Mouse (Mus musculus) ovary, postnatal 10 days (tissue): ENCODE measurements around the gene Ccnt1.
"Not testable (repeated sequence)": the region's sequence is repeated elsewhere in the genome, so short reads cannot be mapped to it uniquely, and the experiment has no call there.

Experiments used
- DNase-seq: peaks from one replicate; pipeline ENCODE4 v3.0.0; 2022; ENCODE audit warnings: low spot score

Ccnt1 gene

DNA sequence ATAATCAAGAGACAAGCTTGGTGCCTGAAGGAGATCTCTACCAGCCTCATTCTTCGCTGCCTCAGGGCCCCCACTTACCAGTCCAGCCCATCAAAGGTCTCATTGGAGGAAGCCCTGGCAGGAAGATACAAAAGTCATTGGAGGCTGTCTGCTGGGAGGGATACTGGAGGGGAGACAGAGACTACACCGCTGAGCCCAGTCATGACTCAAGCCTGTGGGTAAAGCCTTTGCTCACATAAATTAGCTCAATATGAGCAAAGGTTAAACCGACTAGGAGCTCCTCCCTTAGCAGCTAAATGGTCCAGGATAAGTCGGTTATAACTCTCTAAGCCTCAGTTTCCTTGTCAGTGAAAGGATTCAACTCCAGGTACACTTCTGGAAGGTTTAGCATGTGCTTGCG, 24.3 kb upstream of the Ccnt1 start:
- DNase-seq: no peak

GRCm38 (mm10) chr15:98594193-98594592, 23.5 kb upstream of the Ccnt1 start:
- no peak for DNase-seq

GRCm38 (mm10) chr15:98591396-98591795, 20.7 kb upstream of the Ccnt1 start:
- no peak for DNase-seq

GRCm38 (mm10) chr15:98589640-98590336, 19.1 kb upstream of the Ccnt1 start:
- no peak for DNase-seq

DNA sequence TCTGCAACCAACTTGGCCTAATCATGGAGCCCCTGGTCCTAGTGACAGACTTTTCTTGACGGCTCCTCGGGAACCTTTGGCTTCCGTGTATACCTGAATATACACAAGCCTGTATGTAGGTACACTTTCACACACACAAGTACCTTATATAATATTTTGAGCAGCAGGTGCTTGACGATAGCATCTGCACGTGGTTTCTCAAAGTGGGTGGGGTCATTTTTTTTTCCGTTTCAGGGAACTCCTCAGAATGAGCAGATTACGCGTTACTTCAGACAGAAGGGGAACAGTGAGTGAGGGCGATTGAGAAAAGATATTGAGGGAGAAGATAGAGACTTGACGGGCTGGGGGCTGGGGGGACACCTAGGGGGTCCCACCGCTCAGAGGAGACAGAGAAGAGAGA, 17.0 kb upstream of the Ccnt1 start:
- no peak for DNase-seq

DNA sequence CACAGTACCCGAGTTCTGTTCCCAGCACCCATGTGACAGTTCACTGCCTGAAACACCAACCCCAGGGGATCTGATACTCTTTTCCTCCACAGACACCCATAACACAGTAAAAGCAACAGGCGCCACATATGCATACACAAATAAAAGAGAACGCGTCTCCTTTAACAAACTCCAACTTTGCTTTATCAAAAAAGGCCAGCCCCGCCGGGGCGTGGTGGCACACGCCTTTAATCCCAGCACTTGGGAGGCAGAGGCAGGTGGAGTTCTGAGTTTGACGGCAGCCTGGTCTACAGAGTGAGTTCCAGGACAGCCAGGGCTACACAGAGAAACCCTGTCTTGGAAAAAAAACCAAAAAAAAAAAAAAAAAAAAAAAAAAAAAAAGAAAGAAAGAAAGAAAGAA, 15.4 kb upstream of the Ccnt1 start:
- not testable (repeated sequence) for DNase-seq

GRCm38 (mm10) chr15:98585421-98585820, 14.7 kb upstream of the Ccnt1 start:
- no peak for DNase-seq

GRCm38 (mm10) chr15:98582996-98583395, 12.3 kb upstream of the Ccnt1 start:
- DNase-seq: no peak

GRCm38 (mm10) chr15:98582410-98582809, 11.7 kb upstream of the Ccnt1 start:
- DNase-seq: no peak

DNA sequence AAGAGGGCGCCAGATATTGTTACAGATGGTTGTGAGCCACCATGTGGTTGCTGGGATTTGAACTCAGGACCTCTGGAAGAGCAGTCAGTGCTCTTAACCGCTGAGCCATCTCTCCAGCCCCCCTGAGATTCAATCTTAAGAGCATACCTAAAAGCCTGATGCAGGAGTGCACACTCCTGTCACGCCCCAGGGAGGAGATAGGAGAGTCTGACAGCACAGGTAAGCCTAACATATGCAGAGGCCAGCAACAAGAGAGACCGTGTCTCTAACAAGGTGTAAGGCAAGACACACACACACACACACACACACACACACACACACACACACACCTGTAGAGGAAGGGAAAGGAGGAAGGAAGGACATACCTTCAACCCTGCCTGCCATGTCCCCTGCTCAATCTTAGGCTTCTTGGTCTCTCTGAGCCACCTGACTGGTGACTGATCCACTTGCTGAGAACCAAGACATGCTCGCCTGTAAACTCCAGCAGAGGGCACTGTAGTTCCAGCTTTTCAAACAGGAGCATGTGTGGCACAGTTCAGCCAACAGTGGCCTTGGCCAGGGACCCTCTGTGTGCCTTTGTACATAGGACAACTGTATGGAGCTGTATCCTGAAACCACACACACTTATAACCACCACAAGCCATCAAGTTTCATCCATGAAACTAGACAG, 9.2 kb upstream of the Ccnt1 start:
- no peak for DNase-seq

- DNase-seq: no peak
Measured at GRCm38 (mm10) chr15:98579310-98579709, 8.6 kb upstream of the Ccnt1 start.

DNA sequence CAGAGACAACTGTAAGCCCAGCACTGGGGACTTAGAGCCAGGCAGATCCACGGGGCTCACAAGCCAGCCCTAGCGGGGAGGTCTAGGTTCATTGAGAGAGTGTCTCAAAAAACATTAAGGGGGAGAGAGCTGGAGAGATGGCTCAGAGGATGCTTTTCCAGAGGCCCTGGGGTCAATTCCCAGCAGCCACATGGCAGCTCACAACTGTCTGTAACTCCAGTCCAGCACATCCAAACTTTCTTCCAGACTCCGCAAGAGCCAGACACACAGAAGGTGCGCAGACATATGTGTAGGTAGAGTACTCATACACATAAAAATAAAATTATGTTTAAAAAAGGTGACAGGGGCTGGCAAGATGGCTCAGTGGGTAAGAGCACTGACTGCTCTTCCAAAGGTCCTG, 2.6 kb upstream of the Ccnt1 start:
- DNase-seq: no peak

GRCm38 (mm10) chr15:98569795-98570365, 843 bp downstream of the Ccnt1 start:
- no peak for DNase-seq

GRCm38 (mm10) chr15:98569216-98569615, 1.5 kb downstream of the Ccnt1 start:
- no peak for DNase-seq

GRCm38 (mm10) chr15:98568256-98569033, 2.3 kb downstream of the Ccnt1 start:
- no peak for DNase-seq

DNA sequence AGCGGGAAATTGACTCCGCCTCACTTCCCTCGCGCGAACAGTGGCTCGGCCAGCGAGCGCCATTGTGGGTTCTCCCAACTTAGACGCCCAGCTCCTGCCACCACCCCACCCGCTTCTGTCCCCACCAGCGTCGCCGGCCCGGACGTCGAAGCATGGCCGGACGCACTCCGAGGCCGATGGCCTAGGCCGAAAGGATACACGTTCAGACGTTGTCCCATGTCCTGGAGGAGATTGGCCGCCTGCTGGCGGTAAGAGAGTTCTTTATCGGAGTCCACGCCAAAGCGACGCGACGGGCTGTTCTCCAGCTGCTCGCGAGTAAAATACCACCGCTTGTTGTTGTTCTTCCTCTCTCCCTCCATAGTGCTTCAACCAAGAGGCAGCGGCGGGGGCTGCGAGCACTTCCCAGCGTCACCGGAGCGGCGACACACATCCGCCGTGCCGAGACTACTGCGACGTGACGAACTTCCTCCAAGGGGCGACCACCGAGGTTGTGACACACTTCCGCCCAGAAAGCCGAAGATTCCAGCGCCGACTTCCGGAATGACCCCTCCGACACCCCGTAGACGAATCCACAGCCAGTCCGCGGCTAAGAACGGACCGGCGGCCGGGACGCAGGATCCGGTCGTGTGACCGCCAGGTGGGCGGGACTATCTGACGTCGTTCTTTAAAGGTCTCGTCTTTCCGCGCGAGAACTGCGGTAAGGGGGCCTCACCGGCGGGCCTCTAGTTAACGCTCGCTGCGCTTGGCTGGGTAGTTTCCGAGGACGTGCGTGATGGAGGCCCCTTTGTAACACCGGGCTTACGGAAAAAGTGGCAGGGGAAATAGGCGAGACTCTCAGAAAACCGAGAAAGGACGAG, 3.2 kb downstream of the Ccnt1 start:
- DNase-seq: peak; percentile 96

GRCm38 (mm10) chr15:98566973-98567277, 3.8 kb downstream of the Ccnt1 start:
- DNase-seq: no peak

DNA sequence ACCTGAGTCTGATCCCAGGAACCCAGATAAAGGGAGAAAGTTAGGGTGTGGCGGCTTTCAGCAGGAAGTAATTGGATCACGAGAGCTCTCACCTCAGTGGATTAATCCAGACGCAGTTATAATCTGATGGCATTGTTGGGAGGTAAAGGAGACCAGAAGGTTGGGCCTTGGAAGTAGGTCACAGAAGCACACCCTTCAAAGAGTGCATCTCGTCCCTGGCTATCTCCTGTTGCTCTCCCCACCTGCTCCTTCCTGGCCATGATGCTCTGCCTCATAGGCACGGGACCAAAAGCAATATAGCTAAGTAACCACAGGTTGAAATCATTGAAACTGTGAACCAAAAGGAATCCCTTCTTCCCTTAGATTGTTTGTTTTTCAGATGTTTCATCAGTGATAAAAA, 13.5 kb downstream of the Ccnt1 start:
- no peak for DNase-seq

DNA sequence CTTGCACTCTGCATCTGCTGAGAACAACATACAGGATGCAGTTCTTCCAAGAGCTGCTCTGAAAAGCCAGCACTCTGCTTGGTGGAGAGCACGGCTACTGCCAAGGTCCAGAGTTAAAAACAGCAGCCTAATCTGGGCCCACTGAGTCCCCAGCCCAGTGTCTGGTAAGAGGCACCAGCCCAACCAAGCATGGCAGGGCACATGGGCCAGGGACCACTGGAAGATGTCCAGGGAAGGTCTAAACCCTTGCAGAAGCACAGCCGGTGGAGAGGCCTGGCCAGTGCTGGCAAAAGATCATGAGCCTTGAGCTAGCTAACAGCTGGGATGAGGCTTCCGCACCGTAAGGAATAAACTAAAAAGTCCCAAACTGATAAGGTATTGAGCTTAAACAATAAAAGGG, 14.8 kb downstream of the Ccnt1 start:
- DNase-seq: no peak

- no peak for DNase-seq
Measured at GRCm38 (mm10) chr15:98552758-98553157, 18.0 kb downstream of the Ccnt1 start.

DNA sequence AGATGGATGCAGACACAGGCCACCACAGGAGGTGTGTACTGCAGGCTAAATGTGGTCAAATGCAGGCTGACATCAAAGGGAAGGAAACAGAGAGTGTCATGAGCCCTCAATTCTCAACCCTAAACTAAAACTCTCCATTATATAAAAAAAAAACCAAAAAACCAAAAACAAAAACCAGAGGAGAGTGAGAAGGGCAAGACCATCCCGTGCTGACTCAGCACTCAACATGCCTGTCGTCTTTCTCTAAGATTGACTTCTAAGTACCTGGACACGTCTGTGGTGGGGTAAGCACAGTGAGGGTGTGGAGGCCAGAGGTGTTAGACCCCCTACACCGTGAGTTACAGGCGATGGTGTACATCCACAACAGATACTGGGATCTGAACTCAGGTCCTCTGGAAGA, 23.9 kb downstream of the Ccnt1 start:
- DNase-seq: no peak

DNA sequence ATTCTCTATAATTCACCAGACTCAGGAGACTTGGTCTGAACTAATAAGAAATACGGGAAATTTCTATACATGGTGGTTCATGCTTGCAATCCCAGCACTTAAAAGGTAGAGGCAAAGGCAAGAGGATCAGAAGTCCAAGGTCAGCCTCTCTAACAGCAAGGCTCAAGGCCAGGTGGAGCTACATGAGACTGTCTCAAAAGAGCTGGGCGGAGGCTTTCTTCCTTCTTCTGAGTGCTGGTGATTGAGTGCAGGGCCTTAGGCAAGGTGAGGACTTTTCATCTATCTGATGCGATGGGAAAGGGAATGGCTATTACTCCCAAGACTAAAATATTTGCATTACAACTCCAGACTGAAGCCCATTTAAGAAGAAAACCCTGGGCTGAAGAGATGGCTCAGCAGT, 25.6 kb downstream of the Ccnt1 start:
- no peak for DNase-seq
